Mouse (Mus musculus): ENCODE measurements around the gene Zyx. TPM values are rescaled to one million over a fixed set of nuclear protein-coding genes. Genes with fewer than 3 reads are reported as not detected.

Gene Zyx
- 104 and 222 TPM in 2 replicates for polyA plus RNA-seq (2012; rRNA removed)

- Histone ChIP-seq H3K4me1 (ENCODE audit: control insufficient read depth, insufficient read depth, insufficient read length, low read length) (peaks cover 30% of the 10 kb centered on the region), H3K4me3 (ENCODE audit: low read depth, low read length) (peak within 1 kb of the TSS; percentile 79), H3K36me3 (ENCODE audit: control insufficient read depth, insufficient read depth, low read length) (peaks cover 13% of the 10 kb centered on the region), H3K27me3 (ENCODE audit: control insufficient read depth, insufficient read depth, low read length) (no peaks in the 10 kb centered on the region), H3K27ac (ENCODE audit: insufficient read depth, low read depth, low read length) (peak within 1 kb of the TSS; percentile 85)
- WGBS = 1% methylated on average over 30 of the region's 36 CpGs
- TF ChIP-seq CTCF (IDR thresholded peaks at IDR 0.05; ENCODE audit: extremely low read depth, insufficient read length, insufficient replicate concordance, low read depth, low read length) (0 out of 2 replicates have a peak, but pooled peaks have one; percentile 23), POLR2A (IDR thresholded peaks at IDR 0.05; ENCODE audit: low read depth, low read length) (no peak)
These were observed at the start of gene Zyx for GRCm38 (mm10) chr6:42349426-42350020. Gene Zyx, plus strand, starts transcription at chr6:42349630.

GRCm38 (mm10) chr6:42309816-42310378, 39.5 kb upstream of the Zyx start:
- no peaks in the 10 kb centered on the region for H3K36me3 ChIP-seq (ENCODE audit: control insufficient read depth, insufficient read depth, low read length)
- H3K4me3 ChIP-seq (ENCODE audit: low read depth, low read length) = no peak overlapping the region
- H3K4me1 ChIP-seq (ENCODE audit: control insufficient read depth, insufficient read depth, insufficient read length, low read length) = peaks cover 6% of the 10 kb centered on the region; the same call in 1 of the 2 replicates
- TF ChIP-seq POLR2A (IDR thresholded peaks at IDR 0.05; ENCODE audit: low read depth, low read length) = no peak
- peak; percentile 44; the same call in 1 of the 2 replicates for TF ChIP-seq CTCF (IDR thresholded peaks at IDR 0.05; ENCODE audit: extremely low read depth, insufficient read length, insufficient replicate concordance, low read depth, low read length)
- no peak overlapping the region for H3K27ac ChIP-seq (ENCODE audit: insufficient read depth, low read depth, low read length)
- WGBS = 25% methylated on average over 8 of the region's 8 CpGs
- H3K27me3 ChIP-seq (ENCODE audit: control insufficient read depth, insufficient read depth, low read length) = no peaks in the 10 kb centered on the region; the same call in 1 of the 2 replicates

GRCm38 (mm10) chr6:42310427-42311053, 38.9 kb upstream of the Zyx start:
- WGBS = 41% methylated on average over 2 of the region's 2 CpGs
- peaks cover 6% of the 10 kb centered on the region; the same call in 1 of the 2 replicates for H3K4me1 ChIP-seq (ENCODE audit: control insufficient read depth, insufficient read depth, insufficient read length, low read length)
- H3K4me3 ChIP-seq (ENCODE audit: low read depth, low read length) = no peak overlapping the region
- no peaks in the 10 kb centered on the region for H3K36me3 ChIP-seq (ENCODE audit: control insufficient read depth, insufficient read depth, low read length)
- H3K27me3 ChIP-seq (ENCODE audit: control insufficient read depth, insufficient read depth, low read length) = no peaks in the 10 kb centered on the region; the same call in 1 of the 2 replicates
- TF ChIP-seq CTCF (IDR thresholded peaks at IDR 0.05; ENCODE audit: extremely low read depth, insufficient read length, insufficient replicate concordance, low read depth, low read length) = no peak
- no peak for TF ChIP-seq POLR2A (IDR thresholded peaks at IDR 0.05; ENCODE audit: low read depth, low read length)
- no peak overlapping the region for H3K27ac ChIP-seq (ENCODE audit: insufficient read depth, low read depth, low read length)

GRCm38 (mm10) chr6:42318293-42318692, 31.1 kb upstream of the Zyx start:
- Histone ChIP-seq H3K4me3 (ENCODE audit: low read depth, low read length) (no peak overlapping the region), H3K27me3 (ENCODE audit: control insufficient read depth, insufficient read depth, low read length) (peaks cover 12% of the 10 kb centered on the region), H3K36me3 (ENCODE audit: control insufficient read depth, insufficient read depth, low read length) (no peaks in the 10 kb centered on the region), H3K4me1 (ENCODE audit: control insufficient read depth, insufficient read depth, insufficient read length, low read length) (no peaks in the 10 kb centered on the region), H3K27ac (ENCODE audit: insufficient read depth, low read depth, low read length) (no peak overlapping the region)
- TF ChIP-seq POLR2A (IDR thresholded peaks at IDR 0.05; ENCODE audit: low read depth, low read length) (no peak), CTCF (IDR thresholded peaks at IDR 0.05; ENCODE audit: extremely low read depth, insufficient read length, insufficient replicate concordance, low read depth, low read length) (no peak)
- WGBS = 78% methylated on average over 4 of the region's 4 CpGs

- Histone ChIP-seq H3K27ac (ENCODE audit: insufficient read depth, low read depth, low read length) (no peak overlapping the region), H3K27me3 (ENCODE audit: control insufficient read depth, insufficient read depth, low read length) (peaks cover 27% of the 10 kb centered on the region), H3K36me3 (ENCODE audit: control insufficient read depth, insufficient read depth, low read length) (no peaks in the 10 kb centered on the region), H3K4me1 (ENCODE audit: control insufficient read depth, insufficient read depth, insufficient read length, low read length) (peaks cover 3% of the 10 kb centered on the region; the same call in 1 of the 2 replicates), H3K4me3 (ENCODE audit: low read depth, low read length) (peak overlapping the region; percentile 47)
- 3% methylated on average over 28 of the region's 28 CpGs for WGBS
- TF ChIP-seq POLR2A (IDR thresholded peaks at IDR 0.05; ENCODE audit: low read depth, low read length) = no peak
- no peak for TF ChIP-seq CTCF (IDR thresholded peaks at IDR 0.05; ENCODE audit: extremely low read depth, insufficient read length, insufficient replicate concordance, low read depth, low read length)
These were observed 25.9 kb upstream of the Zyx start for GRCm38 (mm10) chr6:42323371-42324066.

GRCm38 (mm10) chr6:42324067-42324481, 25.4 kb upstream of the Zyx start:
- H3K27ac ChIP-seq (ENCODE audit: insufficient read depth, low read depth, low read length) = no peak overlapping the region
- H3K36me3 ChIP-seq (ENCODE audit: control insufficient read depth, insufficient read depth, low read length) = no peaks in the 10 kb centered on the region
- H3K4me1 ChIP-seq (ENCODE audit: control insufficient read depth, insufficient read depth, insufficient read length, low read length) = peaks cover 3% of the 10 kb centered on the region; the same call in 1 of the 2 replicates
- under 1% methylated on average over 28 of the region's 32 CpGs for WGBS
- peaks cover 27% of the 10 kb centered on the region for H3K27me3 ChIP-seq (ENCODE audit: control insufficient read depth, insufficient read depth, low read length)
- H3K4me3 ChIP-seq (ENCODE audit: low read depth, low read length) = peak overlapping the region; percentile 47
- no peak for TF ChIP-seq POLR2A (IDR thresholded peaks at IDR 0.05; ENCODE audit: low read depth, low read length)
